Mouse (Mus musculus): ENCODE results near the gene Nfic. TPM values are rescaled to one million over a fixed set of nuclear protein-coding genes. Genes with fewer than 3 reads are reported as not detected.

Gene Nfic
- polyA plus RNA-seq, 1 experiment from 2014 or later = 21.9 TPM

DNA sequence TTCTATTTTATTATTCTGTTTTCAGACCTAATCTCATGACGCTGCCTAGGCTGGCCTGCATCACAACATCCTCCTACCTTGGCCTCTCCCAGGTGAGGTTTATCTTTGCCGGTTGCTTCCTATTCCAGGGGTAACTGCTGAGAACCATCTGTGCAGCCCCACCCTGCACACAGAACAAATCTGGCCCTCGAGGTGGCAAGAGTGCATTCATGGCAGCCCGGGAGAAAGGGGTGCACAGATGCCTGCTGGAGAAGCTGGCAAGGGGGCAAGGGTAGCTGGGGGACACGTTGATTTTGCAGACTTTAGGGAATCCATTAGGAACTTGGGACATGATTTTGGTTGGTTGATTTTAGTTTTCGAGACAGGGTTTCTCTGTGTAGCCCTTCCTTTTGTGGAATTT is 2.8 kb upstream of the Nfic start:
- no peak for ATAC-seq (ENCODE audit: low read depth)
- H3K27ac ChIP-seq (ENCODE audit: low read depth, low read length) = no peak overlapping the region
- H3K4me3 ChIP-seq (ENCODE audit: low read depth, low read length) = no peak overlapping the region
- peaks cover 7% of the 10 kb centered on the region for H3K36me3 ChIP-seq (ENCODE audit: control insufficient read depth, insufficient read depth, low read length)
- H3K4me2 ChIP-seq (ENCODE audit: low read depth, low read length) = no peak overlapping the region
- WGBS = 80% methylated on average over 6 of the region's 6 CpGs
- H3K27me3 ChIP-seq (ENCODE audit: control insufficient read depth, insufficient read depth, low read length) = peaks cover 37% of the 10 kb centered on the region
- no peaks in the 10 kb centered on the region for H3K4me1 ChIP-seq (ENCODE audit: control insufficient read depth, insufficient read depth, low read length)
- no peaks in the 10 kb centered on the region for H3K9me3 ChIP-seq (ENCODE audit: control insufficient read depth, low read length)
- no peak overlapping the region for H3K9ac ChIP-seq (replicated peaks; ENCODE audit: low read depth, low read length)

DNA sequence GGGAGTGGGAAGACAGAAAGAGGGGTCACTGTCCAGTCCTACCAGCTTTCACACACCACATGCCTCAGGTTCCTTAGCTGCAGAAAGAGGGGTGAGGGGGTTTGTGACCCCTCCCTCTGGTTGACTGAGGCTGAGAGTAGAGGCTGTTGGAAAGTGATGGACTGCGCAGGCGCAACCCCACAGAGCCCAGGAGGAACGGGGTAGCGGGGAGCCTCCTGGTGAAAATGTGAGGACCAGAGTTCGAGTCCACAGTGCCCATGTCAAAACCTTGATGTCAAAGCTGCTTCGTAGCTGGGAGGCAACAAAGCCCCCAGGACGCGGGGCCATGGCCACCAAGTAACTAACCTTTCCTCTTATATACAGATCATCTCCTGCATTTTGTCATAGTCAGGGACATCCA is 2.2 kb upstream of the Nfic start:
- Histone ChIP-seq H3K4me1 (ENCODE audit: control insufficient read depth, insufficient read depth, low read length) (no peaks in the 10 kb centered on the region), H3K4me3 (ENCODE audit: low read depth, low read length) (no peak overlapping the region), H3K9ac (replicated peaks; ENCODE audit: low read depth, low read length) (no peak overlapping the region), H3K27me3 (ENCODE audit: control insufficient read depth, insufficient read depth, low read length) (peaks cover 33% of the 10 kb centered on the region), H3K9me3 (ENCODE audit: control insufficient read depth, low read length) (no peaks in the 10 kb centered on the region), H3K27ac (ENCODE audit: low read depth, low read length) (no peak overlapping the region), H3K4me2 (ENCODE audit: low read depth, low read length) (no peak overlapping the region), H3K36me3 (ENCODE audit: control insufficient read depth, insufficient read depth, low read length) (peaks cover 7% of the 10 kb centered on the region)
- WGBS = 84% methylated on average over 8 of the region's 8 CpGs
- ATAC-seq (ENCODE audit: low read depth) = no peak

DNA sequence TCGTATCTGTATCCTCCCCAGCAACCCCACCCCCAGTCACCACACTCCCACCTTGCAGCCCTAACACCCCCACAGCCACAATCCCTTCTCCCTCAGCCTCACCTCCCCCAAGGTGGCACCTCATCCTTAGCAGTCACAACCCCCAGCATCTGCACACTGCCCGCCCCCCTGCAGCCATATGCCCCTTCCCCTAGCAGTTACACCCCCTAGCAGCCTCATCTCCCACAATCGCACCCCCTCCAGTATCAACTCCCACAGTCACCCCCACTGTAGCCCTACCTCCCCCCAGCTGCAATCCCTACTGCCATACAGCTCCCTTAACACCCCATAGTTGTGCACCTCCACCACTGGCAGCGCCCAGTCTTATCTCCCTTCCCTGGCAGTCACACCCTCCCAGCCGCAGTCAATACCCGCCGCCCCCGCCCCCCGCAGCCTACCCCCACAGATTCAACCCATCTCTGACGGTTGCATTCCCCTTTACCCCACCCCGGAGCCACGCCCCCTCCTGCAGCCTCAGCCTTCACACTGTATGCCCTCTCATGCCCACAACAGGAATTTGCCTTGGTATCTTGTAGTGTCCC is 1.6 kb upstream of the Nfic start:
- 60% methylated on average over 12 of the region's 12 CpGs for WGBS

DNA sequence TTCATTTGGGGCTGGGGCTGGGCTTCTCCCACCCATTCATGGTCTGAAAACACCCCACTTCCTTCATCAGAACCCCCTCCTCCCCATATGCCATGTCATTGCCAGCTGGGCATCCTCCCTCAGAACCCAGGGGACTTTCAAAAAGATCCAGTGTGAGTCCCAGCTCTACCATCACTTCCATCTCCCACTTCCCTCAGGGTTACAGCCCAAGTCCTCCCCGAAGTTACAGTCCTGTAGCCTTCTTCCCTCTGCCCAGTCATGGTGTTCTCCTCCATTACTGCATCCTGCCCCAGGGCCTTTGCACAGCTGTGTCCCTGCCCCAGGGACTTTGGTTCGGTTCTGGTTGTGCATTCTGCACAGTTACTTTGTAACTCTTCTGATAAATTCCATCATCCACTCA is 1.3 kb downstream of the Nfic start:
- 70% methylated on average over 2 of the region's 2 CpGs for WGBS
- no peak for ATAC-seq (ENCODE audit: low read depth)
- no peak overlapping the region for H3K27ac ChIP-seq (ENCODE audit: low read depth, low read length)
- H3K27me3 ChIP-seq (ENCODE audit: control insufficient read depth, insufficient read depth, low read length) = peaks cover 30% of the 10 kb centered on the region
- no peak overlapping the region for H3K4me3 ChIP-seq (ENCODE audit: low read depth, low read length)
- no peak overlapping the region for H3K9ac ChIP-seq (replicated peaks; ENCODE audit: low read depth, low read length)
- H3K36me3 ChIP-seq (ENCODE audit: control insufficient read depth, insufficient read depth, low read length) = no peaks in the 10 kb centered on the region
- H3K9me3 ChIP-seq (ENCODE audit: control insufficient read depth, low read length) = no peaks in the 10 kb centered on the region
- no peak overlapping the region for H3K4me2 ChIP-seq (ENCODE audit: low read depth, low read length)
- H3K4me1 ChIP-seq (ENCODE audit: control insufficient read depth, insufficient read depth, low read length) = peaks cover 2% of the 10 kb centered on the region; the same call in 1 of the 2 replicates

More for the DNA sequence above, 1.6 kb upstream of the Nfic start:
- Histone ChIP-seq H3K4me3 (ENCODE audit: low read depth, low read length) (no peak overlapping the region), H3K9ac (replicated peaks; ENCODE audit: low read depth, low read length) (no peak overlapping the region), H3K27ac (ENCODE audit: low read depth, low read length) (no peak overlapping the region), H3K36me3 (ENCODE audit: control insufficient read depth, insufficient read depth, low read length) (peaks cover 3% of the 10 kb centered on the region; the same call in 1 of the 2 replicates), H3K27me3 (ENCODE audit: control insufficient read depth, insufficient read depth, low read length) (peaks cover 30% of the 10 kb centered on the region), H3K4me1 (ENCODE audit: control insufficient read depth, insufficient read depth, low read length) (no peaks in the 10 kb centered on the region), H3K9me3 (ENCODE audit: control insufficient read depth, low read length) (no peaks in the 10 kb centered on the region), H3K4me2 (ENCODE audit: low read depth, low read length) (no peak overlapping the region)
- no peak for ATAC-seq (ENCODE audit: low read depth)

DNA sequence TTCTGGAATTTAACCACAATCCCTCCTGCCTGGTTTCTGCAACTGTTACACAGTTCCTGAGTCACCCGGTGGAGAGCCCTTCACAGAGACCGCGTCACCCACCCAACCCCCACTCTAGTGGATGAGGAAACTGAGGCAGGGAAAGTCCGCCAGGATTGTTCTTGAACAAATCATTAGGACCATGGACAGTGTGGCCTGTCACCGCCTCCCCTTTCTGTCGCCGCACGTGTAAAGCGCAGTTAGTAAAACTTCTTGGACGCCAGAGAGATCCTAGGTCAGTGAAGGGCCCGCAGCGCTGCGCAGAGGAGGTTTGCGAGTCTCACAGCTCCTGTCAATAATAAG is 2.5 kb downstream of the Nfic start:
- peaks cover 2% of the 10 kb centered on the region; the same call in 1 of the 2 replicates for H3K4me1 ChIP-seq (ENCODE audit: control insufficient read depth, insufficient read depth, low read length)
- no peak for ATAC-seq (ENCODE audit: low read depth)
- H3K9ac ChIP-seq (replicated peaks; ENCODE audit: low read depth, low read length) = no peak overlapping the region
- H3K27me3 ChIP-seq (ENCODE audit: control insufficient read depth, insufficient read depth, low read length) = peaks cover 30% of the 10 kb centered on the region
- H3K4me3 ChIP-seq (ENCODE audit: low read depth, low read length) = no peak overlapping the region
- H3K4me2 ChIP-seq (ENCODE audit: low read depth, low read length) = no peak overlapping the region
- H3K36me3 ChIP-seq (ENCODE audit: control insufficient read depth, insufficient read depth, low read length) = no peaks in the 10 kb centered on the region
- H3K27ac ChIP-seq (ENCODE audit: low read depth, low read length) = no peak overlapping the region
- no peaks in the 10 kb centered on the region for H3K9me3 ChIP-seq (ENCODE audit: control insufficient read depth, low read length)
- 3% methylated on average over 14 of the region's 14 CpGs for WGBS

DNA sequence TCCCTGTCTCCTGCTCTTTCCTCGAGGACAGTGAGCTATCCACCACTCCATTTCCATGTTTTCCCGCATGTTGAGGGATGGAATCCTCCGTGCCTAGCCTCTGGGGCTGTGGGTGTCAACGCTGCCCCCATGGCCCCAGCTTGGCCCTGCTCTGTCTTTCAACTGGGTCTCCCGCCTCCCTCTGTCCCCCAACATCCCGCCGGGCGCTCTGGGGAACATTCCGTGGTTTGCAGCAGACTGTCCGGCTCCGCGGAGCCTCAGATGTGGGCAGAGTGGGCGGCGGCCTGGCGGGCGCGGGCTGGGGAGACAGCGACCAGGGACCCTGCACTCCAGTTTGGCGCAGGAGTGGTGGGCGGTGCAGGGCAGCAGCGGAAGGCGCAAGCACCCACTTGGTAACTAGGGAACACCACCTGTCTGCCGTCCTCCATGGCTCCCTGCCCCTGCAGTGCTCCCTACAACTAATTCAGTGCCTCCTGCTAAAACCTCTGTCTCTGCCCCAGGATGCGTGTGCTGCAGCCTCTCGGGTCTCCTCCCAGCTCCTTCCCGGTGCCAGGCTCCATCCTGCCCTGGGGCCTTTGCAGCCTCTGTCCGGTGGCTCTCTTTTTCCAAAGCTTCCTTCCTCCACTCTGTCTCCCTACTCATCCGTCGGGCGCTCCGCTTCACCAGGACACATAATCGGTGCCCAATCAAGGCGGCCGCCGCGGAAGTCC is 3.0 kb downstream of the Nfic start:
- Histone ChIP-seq H3K9me3 (ENCODE audit: control insufficient read depth, low read length) (no peaks in the 10 kb centered on the region), H3K27ac (ENCODE audit: low read depth, low read length) (no peak overlapping the region), H3K9ac (replicated peaks; ENCODE audit: low read depth, low read length) (no peak overlapping the region), H3K36me3 (ENCODE audit: control insufficient read depth, insufficient read depth, low read length) (no peaks in the 10 kb centered on the region), H3K27me3 (ENCODE audit: control insufficient read depth, insufficient read depth, low read length) (peaks cover 27% of the 10 kb centered on the region), H3K4me3 (ENCODE audit: low read depth, low read length) (no peak overlapping the region), H3K4me2 (ENCODE audit: low read depth, low read length) (no peak overlapping the region), H3K4me1 (ENCODE audit: control insufficient read depth, insufficient read depth, low read length) (peaks cover 2% of the 10 kb centered on the region; the same call in 1 of the 2 replicates)
- 10% methylated on average over 34 of the region's 36 CpGs for WGBS
- ATAC-seq (ENCODE audit: low read depth) = no peak

DNA sequence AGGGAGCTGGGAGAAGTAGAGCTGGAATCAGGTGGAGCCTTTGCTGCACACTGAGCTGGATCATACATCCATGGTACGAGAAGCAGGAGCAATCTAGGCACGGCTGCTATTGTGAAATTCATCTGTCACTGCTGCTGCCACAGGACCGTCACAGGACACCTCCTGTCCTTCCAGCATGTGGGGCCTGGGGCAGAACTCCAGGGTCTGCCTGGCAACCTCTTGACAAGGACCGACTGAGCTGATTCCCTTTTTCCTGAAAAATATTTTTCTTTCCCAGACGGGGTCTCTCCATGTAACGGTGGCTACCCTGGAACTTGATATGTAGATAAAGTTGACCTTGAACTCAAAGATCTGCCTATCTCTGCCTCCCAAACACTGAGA is 4.1 kb downstream of the Nfic start:
- Histone ChIP-seq H3K27ac (ENCODE audit: low read depth, low read length) (no peak overlapping the region), H3K9ac (replicated peaks; ENCODE audit: low read depth, low read length) (no peak overlapping the region), H3K4me3 (ENCODE audit: low read depth, low read length) (no peak overlapping the region), H3K4me2 (ENCODE audit: low read depth, low read length) (no peak overlapping the region), H3K36me3 (ENCODE audit: control insufficient read depth, insufficient read depth, low read length) (no peaks in the 10 kb centered on the region), H3K9me3 (ENCODE audit: control insufficient read depth, low read length) (no peaks in the 10 kb centered on the region), H3K27me3 (ENCODE audit: control insufficient read depth, insufficient read depth, low read length) (peaks cover 24% of the 10 kb centered on the region), H3K4me1 (ENCODE audit: control insufficient read depth, insufficient read depth, low read length) (peaks cover 2% of the 10 kb centered on the region; the same call in 1 of the 2 replicates)
- ATAC-seq (ENCODE audit: low read depth) = no peak
- WGBS = 64% methylated on average over 6 of the region's 6 CpGs

DNA sequence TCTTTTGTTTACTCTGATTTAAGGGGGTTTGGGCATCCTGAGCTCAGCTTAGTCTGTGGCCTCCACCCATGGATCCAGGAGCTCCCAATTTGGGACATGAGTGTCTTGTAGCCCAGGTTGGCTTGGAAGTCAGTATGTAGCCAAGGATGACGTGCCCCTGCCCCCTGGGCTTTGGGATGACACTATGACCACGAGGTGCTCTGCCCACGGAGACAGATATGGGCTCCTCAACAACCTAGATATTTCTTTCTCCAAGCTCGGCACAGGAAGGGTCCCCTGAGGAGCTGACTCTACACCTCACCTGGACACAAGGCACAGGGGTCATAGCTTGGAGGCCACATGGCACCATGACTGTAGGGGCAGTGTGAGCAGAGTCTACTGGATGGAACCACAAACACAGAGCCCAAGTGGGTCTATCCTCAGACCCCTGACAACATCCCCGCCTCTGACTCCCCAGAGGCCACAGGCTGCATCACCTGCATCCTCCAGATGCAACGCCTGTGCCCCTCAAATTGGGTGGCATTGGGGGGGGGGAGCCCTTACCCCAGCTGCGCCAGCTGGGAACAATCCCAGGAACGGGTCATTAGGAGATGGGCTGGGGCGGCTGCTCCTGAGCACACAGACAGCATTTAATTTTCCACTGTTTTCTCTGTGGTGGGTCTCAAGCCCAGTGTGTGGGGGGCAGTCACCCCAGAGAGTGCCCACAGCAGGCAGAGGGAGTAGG is 4.6 kb downstream of the Nfic start:
- no peak overlapping the region for H3K27ac ChIP-seq (ENCODE audit: low read depth, low read length)
- no peak for ATAC-seq (ENCODE audit: low read depth)
- H3K27me3 ChIP-seq (ENCODE audit: control insufficient read depth, insufficient read depth, low read length) = peaks cover 23% of the 10 kb centered on the region
- WGBS = 58% methylated on average over 9 of the region's 9 CpGs
- no peaks in the 10 kb centered on the region for H3K36me3 ChIP-seq (ENCODE audit: control insufficient read depth, insufficient read depth, low read length)
- H3K4me3 ChIP-seq (ENCODE audit: low read depth, low read length) = no peak overlapping the region
- no peak overlapping the region for H3K9ac ChIP-seq (replicated peaks; ENCODE audit: low read depth, low read length)
- no peaks in the 10 kb centered on the region for H3K9me3 ChIP-seq (ENCODE audit: control insufficient read depth, low read length)
- no peak overlapping the region for H3K4me2 ChIP-seq (ENCODE audit: low read depth, low read length)
- H3K4me1 ChIP-seq (ENCODE audit: control insufficient read depth, insufficient read depth, low read length) = peaks cover 2% of the 10 kb centered on the region; the same call in 1 of the 2 replicates

DNA sequence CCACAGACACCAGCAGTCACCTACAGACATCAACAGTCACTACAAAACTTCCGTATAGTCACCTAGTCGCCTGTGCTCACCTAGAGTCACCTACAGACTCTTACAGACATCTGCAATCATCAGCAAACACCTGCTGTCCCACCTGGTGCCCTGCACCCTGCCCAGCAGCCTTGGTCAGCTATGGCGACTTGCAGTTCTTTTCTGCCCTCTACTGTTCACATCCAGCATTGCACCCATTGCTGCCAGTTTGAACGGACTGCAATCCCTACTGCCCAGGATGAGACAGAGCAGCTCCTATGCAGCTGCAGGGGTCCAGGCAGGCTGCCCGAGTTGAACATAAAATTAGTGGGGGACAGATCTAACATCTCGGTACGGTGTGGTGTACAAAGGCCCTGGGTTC is 5.3 kb downstream of the Nfic start:
- Histone ChIP-seq H3K4me1 (ENCODE audit: control insufficient read depth, insufficient read depth, low read length) (peaks cover 2% of the 10 kb centered on the region; the same call in 1 of the 2 replicates), H3K4me2 (ENCODE audit: low read depth, low read length) (no peak overlapping the region), H3K36me3 (ENCODE audit: control insufficient read depth, insufficient read depth, low read length) (no peaks in the 10 kb centered on the region), H3K27me3 (ENCODE audit: control insufficient read depth, insufficient read depth, low read length) (peaks cover 21% of the 10 kb centered on the region), H3K9me3 (ENCODE audit: control insufficient read depth, low read length) (no peaks in the 10 kb centered on the region), H3K4me3 (ENCODE audit: low read depth, low read length) (no peak overlapping the region), H3K27ac (ENCODE audit: low read depth, low read length) (no peak overlapping the region), H3K9ac (replicated peaks; ENCODE audit: low read depth, low read length) (no peak overlapping the region)
- WGBS = 5% methylated on average over 7 of the region's 7 CpGs
- peak; percentile 87; the same call in 1 of the 2 replicates for ATAC-seq (ENCODE audit: low read depth)

All from neural tube, embryonic 14.5 days (tissue).